Mouse (Mus musculus) erythroblast, embryonic 14.5 days (primary cell): ENCODE data around the gene Olfr111.

ENCODE experiments used
- GATA1 ChIP-seq: IDR thresholded peaks from 2 replicates; pipeline ENCODE4 v1.6.1; 2012; ENCODE audit warnings: low read length, inconsistent platforms, mixed read lengths
- TAL1 ChIP-seq: IDR thresholded peaks from 3 replicates; pipeline ENCODE4 v1.6.1; 2012; ENCODE audit warnings: low read length, inconsistent platforms, mixed read lengths

GRCm38 (mm10) chr17:37483452-37483851 lies 24.4 kb upstream of the Olfr111 start, which contains the start of gene H2-M2:
- no peak for TF ChIP-seq GATA1
- no peak for TF ChIP-seq TAL1
